Mouse (Mus musculus) 3T3-L1 (cell line): ENCODE data around the gene Ripor3.
A peak's percentile ranks its signal among the peaks of the same experiment; 100 is the strongest.

ENCODE experiments used
- DNase-seq: peaks from one replicate; pipeline ENCODE4 v3.0.0-alpha.2; 2015; ENCODE audit warnings: low read depth, low spot score

Ripor3 gene

DNA sequence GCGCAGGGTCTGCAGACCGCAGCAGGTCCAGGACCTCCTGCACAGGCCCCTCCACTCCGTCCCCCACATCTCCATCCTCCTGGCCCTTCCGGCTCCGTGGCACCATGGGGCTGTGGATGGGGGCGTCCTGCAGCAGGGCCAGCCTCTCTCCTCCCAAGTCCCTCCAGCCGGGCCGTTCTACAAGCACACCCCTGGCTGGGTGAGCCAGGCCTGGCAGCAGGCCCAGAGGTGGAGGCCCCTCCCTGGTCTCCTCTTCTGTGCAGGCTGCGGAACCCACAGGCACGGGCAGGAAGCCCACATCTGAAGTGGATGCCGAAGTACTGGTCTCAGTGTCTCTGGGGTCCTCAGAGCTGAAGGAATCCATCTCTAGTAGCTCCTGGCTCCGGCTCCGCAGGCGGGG is 21.1 kb downstream of the Ripor3 start:
- DNase-seq = no peak

DNA sequence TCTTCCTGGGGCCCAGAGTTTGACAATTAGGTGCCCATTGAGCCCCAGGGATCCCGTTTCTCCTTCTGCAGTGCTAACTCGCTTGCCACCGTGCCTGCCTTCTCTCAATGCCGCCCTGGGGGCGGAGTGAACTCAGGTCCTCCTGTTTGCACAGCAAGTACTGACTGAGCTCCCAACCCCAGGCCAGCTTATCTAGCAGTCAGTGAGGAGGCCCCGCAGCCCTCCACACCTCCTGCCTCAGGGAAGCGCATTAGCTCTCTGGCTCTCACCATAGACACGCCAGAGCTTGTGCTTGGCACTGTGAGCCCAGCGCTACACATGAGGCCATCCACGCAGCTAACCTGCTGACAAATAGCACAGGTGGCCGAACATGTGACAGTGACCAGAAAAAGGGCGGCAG is 22.8 kb downstream of the Ripor3 start:
- DNase-seq = no peak

DNA sequence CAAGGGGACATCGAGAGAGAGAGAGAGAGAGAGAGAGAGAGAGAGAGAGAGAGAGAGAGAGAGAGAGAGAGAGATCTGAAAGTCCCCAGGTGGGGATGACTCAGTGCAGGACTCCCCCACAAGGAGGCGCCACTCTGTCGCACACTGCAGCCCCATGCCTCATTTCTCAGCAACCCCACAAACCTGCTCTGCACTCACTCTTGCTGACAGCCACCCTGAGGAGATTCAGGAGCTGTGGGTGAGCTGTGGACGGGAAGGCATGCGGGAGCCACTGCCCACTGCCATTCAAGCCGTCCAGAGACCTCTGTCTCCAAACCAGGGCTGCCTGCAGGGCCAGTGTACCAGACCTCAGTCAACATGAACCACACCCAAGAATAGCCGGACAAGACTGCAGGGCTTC is 23.7 kb downstream of the Ripor3 start:
- DNase-seq = peak; percentile 53

DNA sequence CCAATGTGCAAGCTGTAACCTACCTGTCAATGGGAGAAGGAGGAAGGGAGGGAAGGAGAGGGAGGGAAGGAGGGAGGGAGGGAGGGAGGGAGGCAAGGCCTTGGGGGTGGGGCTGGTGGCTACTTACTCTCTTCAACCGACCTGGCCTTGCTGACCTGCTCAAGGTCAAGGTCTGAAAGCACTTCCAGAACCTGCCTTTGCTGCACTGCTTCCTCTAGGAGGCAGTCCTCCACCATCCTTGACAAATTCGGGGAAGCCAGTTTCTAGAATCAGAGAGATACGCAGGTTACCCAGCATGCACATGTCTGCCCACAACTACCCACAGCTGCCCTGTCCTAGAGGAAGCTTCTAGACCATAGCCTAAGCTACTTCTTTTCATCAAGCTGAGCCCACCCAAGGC is 25.5 kb downstream of the Ripor3 start:
- DNase-seq = peak; percentile 31

DNA sequence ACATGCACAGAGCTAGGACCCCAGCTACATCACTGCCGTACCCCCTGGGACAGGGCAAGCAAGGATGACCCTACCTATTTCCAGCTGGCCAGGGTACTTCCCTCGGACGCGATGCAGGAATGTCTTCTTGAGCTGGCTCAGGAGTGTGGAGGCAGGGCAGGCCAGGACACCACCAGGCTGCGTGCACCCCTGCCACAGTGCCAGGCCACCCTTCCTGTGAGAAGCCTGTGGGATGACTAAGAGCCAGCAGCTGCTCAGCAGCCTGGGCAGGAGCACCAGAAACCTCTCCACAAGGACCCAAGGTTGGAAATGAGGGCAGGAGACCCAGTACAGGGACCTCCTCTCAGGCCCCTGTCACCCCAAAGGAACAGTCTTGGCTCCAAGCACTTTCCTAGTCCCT is 26.0 kb downstream of the Ripor3 start:
- DNase-seq = no peak

DNA sequence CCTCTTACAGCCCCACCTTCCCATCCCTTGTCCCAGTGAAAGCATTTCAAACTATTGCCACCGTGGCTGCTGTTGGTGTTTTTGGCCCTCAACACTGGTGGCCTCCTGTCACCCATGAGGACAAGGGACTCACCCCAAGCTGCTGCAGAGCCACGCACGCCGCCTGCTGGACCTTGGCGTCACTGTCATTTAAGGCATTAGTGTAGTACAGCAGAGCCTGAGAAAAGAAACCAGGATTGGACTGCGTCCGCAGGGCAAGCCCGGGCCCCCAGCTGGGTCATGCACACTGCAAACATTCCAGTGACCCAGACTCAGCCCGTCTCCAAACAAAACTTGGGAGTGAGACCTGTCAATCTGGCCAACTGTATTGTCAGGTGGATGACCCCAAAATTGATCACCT is 27.8 kb downstream of the Ripor3 start:
- no peak for DNase-seq

DNA sequence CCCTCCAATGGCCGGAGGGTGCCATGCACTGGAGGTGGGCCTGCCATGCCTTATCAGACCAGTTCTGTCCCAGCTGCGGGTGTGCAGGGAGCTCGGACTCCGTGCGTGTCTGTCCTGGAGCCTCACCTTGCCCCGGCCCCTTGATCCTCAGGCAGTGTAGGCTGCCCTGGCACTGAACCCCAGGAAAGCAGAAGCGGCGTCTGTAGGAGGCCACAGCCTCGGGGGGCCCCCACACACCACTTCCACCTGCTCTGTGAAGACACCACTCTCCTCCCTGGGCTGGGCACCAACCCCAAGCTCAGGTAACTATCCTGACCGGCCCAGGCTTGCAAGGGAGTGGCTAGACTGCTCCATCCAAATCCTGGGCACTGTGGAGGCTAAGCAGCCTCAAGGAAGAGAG is 30.0 kb downstream of the Ripor3 start:
- DNase-seq = no peak

DNA sequence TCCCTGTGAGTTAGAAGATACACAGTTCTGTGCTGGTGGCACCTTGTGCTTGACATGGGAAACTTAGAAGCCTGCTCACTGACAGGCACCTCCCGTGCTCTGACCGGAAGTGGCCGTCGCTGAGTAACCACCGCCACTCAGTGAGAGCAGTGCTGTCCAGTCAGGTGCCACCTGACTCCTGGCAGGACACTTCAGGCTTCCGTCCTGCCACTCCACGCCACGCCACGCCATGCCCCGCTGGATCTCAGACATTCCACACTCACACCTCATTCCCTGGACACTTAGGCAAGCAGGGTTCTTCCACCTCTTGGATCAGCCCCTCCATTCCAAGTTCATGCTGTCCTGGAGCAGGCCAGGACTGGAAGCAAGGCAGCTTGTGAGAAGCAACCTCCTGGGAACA is 32.1 kb downstream of the Ripor3 start:
- DNase-seq = no peak

DNA sequence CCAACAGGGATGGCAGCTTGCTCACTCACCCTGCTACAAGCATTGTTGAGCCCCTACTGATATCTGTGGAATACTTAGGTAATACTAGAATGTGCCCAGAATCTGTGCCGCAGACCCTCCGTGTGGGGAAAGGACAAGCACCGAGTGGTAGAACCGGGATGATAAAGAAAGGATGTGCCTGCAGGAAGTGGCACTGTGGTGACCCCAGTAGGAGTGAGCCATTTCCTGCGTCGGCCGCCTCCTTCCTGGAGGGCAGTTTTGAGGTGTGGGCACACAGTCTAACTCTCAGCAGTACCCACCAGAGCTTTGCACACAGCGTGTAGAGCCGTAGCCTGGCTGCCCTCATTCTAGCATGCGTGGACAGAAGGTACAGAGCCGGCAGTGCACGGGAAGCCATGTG is 34.7 kb downstream of the Ripor3 start:
- no peak for DNase-seq

DNA sequence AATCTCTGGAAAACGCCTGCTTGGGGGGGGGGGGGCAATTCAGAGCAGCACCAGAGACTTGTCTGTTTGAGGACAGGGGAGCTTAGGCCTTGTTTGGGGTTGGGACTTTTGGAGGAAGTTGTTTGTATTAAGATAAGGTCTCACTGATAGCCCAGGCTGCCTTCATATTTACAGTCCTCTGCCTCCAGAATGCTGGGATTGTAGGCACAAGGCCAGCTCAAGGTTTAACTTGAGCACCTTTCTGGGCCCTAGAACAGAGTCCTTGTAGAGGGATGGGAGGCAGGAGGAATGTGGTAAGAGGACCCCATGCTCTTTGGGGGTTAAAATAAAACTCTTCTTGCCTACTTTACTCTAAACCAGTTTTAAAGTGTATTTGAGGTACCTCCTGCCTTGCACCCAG is 37.6 kb downstream of the Ripor3 start:
- no peak for DNase-seq

DNA sequence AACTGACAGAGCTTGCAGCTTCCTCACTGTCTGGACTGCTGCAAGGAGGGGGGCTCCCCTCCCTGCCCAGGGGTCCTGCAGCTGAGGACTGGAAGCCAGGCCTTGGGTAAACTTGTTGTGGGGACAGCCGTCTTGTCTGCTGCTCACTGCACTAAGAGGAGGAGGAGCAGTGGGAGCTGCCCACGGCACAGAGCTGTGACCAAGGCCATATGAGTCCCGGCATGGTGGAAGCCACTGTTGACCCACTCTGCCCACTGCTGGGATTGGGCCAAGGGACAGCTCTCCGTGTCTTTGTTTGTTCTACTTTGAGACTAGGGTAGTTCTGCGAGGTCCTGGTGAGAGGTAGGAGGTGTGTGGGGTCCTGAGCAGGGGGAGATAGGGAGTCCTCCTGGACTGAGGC is 38.3 kb downstream of the Ripor3 start:
- no peak for DNase-seq

DNA sequence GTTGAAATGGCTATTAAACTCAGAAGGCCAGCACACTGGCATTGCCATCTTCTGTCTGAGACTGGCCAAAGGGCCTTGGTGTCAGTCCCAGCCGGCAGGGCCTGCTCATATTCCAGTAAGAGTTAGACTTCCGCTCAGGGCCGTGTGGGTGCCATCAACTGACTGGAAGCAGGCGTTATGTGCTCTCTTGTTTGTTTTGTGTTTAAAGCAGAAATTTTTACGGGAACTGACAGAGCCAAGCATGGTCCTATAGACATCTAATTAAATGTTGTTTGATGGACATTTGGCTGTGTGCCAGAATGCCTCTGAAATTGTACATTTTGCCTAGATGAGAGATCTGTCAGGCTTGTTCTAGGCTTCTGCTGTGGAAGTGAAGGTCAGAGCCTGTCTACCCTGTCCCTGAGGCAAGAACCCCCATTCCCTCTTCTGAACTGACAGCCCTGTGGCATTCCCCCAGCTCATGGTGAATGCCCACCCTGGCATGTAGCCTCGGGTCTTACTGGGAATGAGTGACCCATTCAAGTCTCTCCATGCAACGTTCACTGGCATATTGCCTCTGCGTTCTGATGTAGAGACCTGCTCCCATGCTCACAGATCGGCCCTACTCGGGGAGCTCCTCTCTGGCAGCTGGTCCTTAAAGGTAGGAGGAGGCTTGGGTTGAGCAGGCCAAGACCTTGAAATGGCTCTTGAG is 40.4 kb downstream of the Ripor3 start:
- DNase-seq = no peak

DNA sequence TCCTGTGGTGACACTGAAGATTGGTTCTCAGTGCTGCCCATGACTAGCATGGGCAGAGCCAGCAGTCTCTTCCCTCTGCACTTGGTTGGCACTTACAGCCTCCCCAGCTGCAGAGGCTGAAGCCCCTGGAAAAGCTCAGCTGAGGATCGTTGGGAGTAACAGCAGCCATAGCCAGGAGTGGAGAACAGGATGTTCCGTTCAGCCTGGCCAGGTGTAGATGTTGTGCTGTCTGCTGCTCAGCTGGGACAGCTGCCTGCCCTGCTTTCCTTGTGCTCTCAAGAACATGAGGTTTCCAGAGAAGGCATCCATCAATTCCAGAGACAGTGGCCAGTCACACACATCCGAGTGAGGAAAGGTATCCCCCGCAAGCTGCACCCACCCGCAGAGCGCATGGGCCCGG is 41.9 kb downstream of the Ripor3 start:
- no peak for DNase-seq

DNA sequence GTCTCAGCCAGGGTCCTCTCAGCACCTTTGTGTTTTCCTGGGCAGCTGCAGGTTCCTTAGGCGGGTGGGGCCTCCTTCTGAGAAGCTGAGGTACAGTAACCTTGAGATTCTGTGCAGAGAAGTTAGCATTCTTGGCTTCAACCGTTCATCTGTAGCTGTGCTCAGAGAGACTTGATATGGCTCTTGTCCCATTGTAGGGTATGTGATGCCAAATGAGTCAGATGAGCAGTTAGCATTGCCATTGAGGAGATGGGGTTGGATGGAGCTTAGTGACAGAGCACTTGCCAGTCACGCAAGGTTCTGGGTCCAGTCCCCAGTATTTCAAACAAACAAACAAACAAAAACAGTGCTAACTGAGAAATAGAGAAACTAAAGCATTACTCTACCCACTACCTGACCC is 44.5 kb downstream of the Ripor3 start:
- no peak for DNase-seq

DNA sequence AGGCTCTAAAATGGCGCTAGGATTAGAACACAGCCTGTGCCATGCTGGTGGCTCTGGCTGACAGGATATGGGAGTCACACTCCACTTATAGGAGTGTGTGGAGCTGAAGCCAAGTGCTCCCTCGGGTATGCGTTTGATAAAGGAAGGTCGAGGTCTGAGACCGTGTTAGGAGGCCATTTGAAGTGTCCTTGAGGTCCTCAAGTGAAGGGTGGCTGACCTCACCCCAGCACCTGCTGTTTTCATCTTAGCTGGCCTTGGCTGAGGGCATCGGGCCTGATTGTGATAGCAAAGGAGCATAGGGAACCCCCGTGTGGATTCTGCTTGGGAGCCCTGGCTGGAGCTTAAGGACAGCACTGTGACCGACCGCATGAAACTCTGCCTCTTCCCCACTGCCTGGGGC is 46.1 kb downstream of the Ripor3 start:
- no peak for DNase-seq

DNA sequence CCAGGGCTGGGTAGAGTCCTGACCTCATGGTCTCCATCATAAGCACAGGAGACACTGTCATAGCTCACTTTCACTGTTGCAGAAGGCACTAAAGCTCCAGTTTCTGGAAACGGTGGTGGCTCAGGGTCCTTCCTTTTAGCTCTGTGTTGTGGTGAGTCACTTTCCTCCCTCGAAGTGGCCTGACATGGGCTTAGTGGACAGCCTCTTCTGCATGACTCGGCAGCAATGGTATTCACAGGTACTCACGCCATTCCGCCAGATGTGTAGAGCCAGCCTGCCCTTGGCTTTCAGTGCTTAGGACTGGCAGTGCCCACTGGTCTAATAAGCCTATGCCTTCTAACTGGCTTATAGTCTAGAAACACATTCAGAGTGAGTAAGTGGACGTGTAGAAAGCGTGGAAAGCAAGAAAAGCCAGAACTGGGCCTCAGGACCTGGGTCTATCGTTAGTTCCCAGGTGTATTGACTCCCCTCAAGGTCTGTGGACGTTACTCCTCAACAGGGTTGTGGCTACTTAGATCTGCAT is 46.6 kb downstream of the Ripor3 start:
- peak; percentile 43 for DNase-seq

DNA sequence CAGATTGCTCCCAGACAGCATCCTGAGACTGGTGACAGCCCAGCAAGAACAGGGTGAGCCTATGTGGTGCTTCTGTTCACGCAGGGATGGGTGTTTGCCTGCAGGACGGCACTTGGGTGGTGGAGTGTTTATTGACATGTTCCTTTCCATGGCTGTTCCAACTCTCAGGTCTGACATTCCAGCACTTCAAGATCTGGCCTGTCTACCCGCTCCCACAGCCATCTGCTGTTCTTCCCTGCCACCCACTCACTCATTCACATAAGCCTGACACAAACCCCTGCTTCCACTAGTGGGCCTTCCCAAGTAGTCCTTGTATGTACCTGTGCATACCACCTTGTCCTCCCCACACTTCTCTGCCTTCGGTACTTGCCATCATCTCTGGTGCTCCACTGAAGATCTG is 47.2 kb downstream of the Ripor3 start:
- no peak for DNase-seq

DNA sequence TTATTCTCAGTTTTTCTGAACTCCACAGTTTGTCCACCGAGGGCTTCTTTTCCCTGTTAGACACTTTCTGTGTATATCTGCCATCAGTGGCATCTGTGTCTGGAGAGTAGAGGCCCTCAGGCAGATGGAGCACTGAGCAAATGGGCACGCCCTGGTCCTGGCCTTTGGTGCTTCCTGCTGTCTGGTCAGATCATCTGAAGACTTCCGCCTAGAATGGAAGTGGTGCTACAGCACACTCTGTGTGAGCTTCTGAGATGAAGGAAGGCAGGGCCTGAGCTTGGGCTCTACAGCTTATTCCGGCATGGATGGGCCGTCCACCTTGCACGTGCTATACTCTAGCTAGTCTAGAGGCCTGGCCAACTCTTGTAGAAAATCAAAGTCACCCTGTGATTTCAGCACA is 48.1 kb downstream of the Ripor3 start:
- DNase-seq = no peak

DNA sequence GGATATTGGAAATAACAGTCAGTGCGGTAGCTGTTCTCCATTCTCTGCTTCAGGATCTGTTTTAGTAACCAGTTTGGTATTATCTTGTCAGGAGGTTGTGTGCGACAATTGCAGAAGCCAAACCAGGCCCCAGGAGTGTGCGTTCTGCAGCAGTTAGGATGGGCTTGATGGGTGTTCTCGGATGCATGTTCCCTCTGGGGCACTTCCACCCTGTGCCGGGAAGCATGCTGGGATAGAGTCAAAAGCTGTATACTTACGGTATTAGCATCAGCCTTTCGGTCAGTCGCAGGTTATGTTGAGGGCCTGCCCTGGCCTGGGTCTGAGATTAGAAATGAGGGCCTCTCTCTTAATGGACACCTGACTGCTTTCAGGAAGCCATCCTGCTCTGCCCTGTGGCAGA is 49.8 kb downstream of the Ripor3 start:
- DNase-seq = no peak

DNA sequence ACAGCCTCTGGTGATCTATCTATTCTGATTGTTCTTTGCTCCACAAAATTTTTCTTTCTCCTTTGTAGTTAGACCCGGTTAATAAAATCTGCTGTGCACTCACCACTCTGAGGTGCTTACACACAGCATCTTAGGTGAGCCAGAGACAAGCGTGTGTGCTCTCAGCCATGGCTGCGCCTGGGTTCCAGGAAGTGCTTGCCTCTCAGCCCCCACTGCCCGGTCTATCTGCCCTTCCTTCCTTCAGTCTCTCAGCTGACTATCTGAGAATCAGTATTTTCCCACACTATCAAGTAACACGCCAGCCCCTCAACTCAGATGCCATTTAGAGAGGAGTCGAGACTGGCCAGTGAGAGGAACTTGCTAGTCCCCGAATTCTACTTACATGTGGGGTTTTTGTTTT is 50.4 kb downstream of the Ripor3 start:
- no peak for DNase-seq

DNA sequence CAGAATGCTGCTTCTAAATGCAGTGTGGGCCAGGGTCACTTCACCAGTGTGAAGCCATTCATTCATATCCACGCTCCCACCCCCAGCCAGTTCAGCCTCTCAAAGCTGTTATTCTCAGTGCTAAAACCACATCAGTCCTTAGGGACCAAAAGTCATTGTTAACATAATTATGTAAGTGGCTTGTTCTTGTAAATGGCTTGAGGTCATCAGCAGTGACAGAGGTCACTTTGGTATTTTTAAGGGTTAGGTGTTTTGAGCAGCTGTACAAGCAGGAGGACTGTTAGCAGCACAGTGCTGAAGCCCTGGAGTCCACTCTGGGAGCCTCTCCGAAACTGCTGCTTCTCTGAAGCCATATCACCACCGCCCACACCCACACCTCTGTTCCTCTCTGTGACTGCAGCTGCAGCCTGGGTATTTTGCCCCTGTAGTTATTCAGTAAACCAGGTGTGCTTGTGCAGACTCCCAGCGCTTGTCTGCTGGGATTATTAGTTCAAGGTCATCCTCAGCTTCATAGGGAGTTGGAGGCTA is 51.0 kb downstream of the Ripor3 start:
- DNase-seq = no peak

DNA sequence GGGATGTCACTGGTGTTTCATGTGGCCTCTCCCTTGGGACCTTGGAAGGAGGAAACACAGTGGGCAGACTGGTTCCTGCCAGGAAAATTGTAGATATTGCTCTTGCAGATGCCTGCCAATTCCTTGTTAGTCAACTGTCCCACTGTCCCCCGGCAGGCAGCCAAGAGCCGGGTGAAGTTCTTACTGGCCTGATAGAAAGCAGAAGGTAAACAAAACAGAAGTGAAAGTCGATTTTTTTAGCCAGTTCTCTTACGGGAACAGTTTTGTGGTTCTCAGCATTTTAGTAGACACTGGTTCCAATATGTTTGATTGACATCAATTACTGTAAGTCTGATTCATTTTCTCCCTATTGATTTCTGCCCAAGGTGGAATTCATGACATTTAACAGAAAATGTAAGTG is 51.6 kb downstream of the Ripor3 start:
- DNase-seq = peak; percentile 97

DNA sequence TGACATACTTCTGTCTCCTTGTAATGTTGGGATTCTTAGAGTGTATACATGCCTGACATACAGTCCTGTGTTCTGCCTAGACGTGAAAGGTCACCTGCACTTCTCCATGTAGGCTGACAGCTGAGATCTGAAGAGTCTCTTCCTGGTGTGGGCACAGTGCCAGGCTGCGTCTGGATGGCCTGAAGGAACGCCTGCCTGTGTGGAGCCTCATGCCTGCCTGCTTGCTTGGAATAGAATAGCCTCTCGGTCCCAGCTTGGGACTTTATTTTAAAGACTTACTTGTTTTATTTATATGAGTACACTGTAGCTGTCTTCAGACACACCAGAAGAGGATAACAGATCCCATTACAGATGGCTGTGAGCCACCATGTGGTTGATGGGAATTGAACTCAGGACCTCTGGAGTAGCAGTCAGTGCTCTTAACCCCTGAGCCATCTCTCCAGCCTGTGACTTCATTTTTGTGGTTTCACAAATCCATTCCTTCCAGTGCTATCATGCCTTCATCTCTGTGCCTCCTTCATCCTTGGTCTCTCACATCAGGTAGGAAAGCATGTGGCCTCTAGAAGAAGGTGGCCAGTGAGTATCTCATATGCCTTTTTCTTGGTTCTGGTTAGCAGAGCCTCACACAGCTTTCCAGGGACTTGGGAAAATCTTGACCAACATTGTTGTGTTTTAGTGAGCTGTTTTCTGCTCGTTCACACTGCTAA is 52.2 kb downstream of the Ripor3 start:
- peak; percentile 70 for DNase-seq
